Mouse (Mus musculus): ENCODE data around the gene Carm1. TPM values are rescaled to one million over a fixed set of nuclear protein-coding genes. Genes with fewer than 3 reads are reported as not detected.
A peak's percentile ranks its signal among the peaks of the same experiment; 100 is the strongest.

Carm1 gene
- total RNA-seq, 1 experiment from 2014 or later: 23.0 TPM

- ATAC-seq (replicated peaks; ENCODE audit: insufficient number of reproducible peaks, low FRiP score, low TSS enrichment, poor library complexity, severe bottlenecking): no peak
Measured at GRCm38 (mm10) chr9:21594838-21595237, 48.1 kb downstream of the Carm1 start.

DNA sequence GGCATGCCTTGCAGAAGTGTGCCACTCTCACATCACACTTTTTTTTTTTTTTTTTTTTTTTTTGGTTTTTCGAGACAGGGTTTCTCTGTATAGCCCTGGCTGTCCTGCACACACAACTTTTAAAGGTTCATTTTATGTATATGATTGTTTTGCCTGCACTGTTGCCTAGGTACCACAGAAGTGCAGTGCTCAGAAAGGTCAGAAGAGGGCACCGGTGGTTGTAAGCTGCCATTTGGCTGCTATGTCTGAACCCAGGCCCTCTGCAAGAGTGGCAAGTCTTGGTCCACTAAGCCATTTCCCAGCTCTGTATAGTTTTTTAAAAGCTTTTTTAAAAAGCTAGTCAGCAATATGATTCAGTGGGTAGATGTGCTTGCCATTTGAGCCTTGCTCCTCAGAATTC, 51.5 kb downstream of the Carm1 start:
- peak; percentile 43; the same call in 1 of the 2 replicates for ATAC-seq (replicated peaks; ENCODE audit: insufficient number of reproducible peaks, low FRiP score, low TSS enrichment, poor library complexity, severe bottlenecking)

DNA sequence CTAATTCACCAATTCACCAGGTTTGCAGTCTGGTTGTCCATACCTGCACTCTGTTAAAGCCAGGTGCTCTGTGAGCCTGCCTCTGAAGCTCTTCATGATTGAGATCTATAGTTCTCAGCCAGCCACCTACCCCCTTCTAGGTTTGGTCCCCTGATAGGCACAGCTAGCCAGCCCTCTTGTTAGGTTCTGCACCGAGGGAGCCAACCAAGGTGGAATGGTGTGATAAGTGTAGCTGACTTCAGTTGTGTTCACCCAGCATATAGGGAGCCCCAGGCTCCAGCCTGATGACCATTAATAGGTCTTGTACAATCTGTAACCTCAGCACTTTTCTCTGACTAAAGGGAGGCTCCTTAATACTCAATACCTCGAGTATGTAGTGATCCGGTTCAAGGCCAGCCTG, 53.5 kb downstream of the Carm1 start:
- ATAC-seq (replicated peaks; ENCODE audit: insufficient number of reproducible peaks, low FRiP score, low TSS enrichment, poor library complexity, severe bottlenecking): no peak

DNA sequence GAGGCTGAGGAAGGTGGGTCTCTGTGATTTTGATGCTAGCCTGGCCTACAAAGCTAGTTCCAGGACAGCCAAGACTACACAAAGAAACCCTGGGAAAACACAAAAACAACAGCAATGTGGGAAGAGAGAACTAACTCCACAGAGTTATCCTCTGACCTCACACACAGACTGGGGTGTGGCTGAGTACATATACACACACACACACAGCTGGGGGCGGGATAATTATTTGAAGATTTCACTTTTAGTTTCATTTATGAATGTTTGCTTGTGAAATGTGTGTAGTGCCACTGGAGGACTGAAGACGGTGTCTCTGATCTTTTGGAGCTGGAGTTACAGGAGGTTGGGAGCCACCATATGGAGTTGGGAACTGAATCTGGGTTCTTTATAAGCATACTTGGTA, 54.4 kb downstream of the Carm1 start:
- ATAC-seq (replicated peaks; ENCODE audit: insufficient number of reproducible peaks, low FRiP score, low TSS enrichment, poor library complexity, severe bottlenecking): peak; percentile 70

- ATAC-seq (replicated peaks; ENCODE audit: insufficient number of reproducible peaks, low FRiP score, low TSS enrichment, poor library complexity, severe bottlenecking): peak; percentile 75
Measured at GRCm38 (mm10) chr9:21601722-21602399, 55.2 kb downstream of the Carm1 start.

DNA sequence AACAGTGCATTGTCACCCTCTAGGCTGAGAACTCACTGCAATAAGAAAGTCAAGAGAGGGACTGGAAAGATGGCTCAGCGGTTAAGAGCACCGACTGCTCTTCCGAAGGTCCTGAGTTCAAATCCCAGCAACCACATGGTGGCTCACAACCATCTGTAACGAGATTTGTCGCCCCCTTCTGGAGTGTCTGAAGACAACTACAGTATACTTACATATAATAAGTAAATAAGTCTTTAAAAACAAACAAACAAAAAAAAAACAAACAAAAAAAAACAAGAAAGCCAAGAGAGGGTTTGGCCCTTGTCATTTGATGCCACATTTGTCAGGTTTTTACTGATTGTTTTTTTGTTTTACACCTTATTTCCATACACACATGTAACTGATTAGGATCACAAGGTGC, 57.4 kb downstream of the Carm1 start:
- ATAC-seq (replicated peaks; ENCODE audit: insufficient number of reproducible peaks, low FRiP score, low TSS enrichment, poor library complexity, severe bottlenecking): no peak

DNA sequence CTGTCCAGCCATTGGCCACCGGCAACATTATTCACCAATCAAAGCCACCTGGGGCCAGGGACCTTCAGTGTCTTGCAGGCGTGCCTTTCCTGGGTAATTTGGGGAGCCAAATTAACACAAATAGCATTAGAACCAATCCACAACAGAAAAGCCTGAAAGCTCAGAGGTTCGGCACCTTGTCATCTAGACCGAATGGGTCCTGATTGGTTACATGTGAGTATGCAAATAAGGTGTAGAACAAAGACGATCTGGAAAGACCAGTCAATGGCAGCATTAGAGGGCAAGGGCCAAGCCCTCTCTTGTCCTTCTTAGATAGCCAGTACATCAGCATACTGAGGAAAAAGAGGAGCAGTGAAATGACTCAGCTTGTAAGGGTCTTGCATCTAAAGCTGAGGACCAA, 59.2 kb downstream of the Carm1 start:
- ATAC-seq (replicated peaks; ENCODE audit: insufficient number of reproducible peaks, low FRiP score, low TSS enrichment, poor library complexity, severe bottlenecking): no peak

DNA sequence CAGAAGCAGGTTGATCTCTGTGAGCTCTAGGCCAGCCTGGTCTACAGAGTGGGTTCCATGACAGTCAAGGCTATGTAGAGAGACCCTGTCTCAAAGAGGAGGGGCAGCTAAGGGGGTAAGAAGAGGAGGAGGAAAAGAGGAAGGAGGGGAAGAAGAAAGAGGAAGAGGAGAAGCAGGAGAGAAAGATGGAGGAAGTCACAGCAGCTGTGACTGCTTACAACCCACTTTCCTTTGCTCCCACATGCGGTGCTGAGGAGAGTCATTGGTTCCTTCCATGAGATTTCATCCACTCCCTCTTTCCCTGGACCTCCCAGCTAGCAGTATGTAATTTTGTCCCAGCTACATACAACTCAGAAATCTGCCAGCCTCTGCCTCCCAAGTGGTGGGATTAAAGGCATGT, 60.0 kb downstream of the Carm1 start:
- no peak for ATAC-seq (replicated peaks; ENCODE audit: insufficient number of reproducible peaks, low FRiP score, low TSS enrichment, poor library complexity, severe bottlenecking)

GRCm38 (mm10) chr9:21609861-21610260, 63.2 kb downstream of the Carm1 start:
- peak; percentile 99 for ATAC-seq (replicated peaks; ENCODE audit: insufficient number of reproducible peaks, low FRiP score, low TSS enrichment, poor library complexity, severe bottlenecking)

DNA sequence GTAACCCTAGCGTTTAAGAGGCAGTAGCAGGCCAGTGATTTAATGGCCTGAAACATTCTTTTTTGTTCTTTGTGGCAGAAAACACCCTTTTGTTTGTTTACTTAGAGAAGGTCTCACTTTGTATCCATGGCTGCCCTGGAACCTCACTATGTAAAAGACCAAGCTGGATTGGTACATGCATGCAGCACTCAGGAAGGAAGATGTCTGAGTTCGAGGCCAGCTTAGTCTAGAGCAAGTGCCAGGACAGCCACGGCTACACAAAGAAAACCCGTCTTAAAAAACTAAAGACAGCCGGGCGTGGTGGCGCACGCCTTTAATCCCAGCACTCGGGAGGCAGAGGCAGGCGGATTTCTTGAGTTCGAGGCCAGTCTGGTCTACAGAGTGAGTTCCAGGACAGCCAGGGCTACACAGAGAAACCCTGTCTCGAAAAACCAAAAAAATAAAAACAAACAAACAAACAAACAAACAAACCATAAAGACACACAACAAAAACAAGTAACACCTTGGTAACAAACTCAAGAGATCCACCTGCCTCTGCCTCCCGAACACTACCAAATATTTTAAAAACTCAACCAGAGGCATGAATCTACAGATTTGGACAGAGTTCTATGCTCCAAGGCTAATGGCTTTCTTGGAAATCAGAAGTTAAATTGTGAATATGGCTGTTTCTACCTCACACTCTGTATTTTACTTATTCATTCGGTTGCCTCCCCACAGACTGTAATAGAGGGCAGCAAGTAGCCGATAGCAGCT, 68.3 kb downstream of the Carm1 start:
- ATAC-seq (replicated peaks; ENCODE audit: insufficient number of reproducible peaks, low FRiP score, low TSS enrichment, poor library complexity, severe bottlenecking): no peak

- ATAC-seq (replicated peaks; ENCODE audit: insufficient number of reproducible peaks, low FRiP score, low TSS enrichment, poor library complexity, severe bottlenecking): peak; percentile 95
Measured at GRCm38 (mm10) chr9:21615617-21616231, 69.0 kb downstream of the Carm1 start, which contains the start of gene Smarca4. Gene Smarca4, plus strand, starts transcription at chr9:21616169.

GRCm38 (mm10) chr9:21616232-21616781, 69.6 kb downstream of the Carm1 start:
- ATAC-seq (replicated peaks; ENCODE audit: insufficient number of reproducible peaks, low FRiP score, low TSS enrichment, poor library complexity, severe bottlenecking): peak; percentile 30

DNA sequence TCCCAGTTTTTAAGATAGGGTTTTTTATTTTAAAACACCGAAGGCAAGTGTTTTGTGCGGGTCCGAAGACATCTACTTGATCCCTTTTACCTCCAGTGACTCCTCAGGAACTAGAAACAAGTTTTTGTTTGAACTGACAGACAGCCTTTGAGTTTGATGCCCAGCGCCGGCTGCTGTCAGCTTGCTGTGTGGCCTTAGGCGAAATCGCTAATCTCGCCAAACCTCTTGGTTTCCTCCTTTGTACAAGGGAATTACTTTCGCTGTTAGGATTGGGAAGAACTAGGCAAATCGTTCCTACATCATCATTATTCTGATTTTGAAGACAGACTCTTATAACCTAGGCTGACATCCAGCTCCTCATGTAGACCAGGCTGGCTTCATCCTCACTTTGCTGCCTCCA, 70.4 kb downstream of the Carm1 start:
- no peak for ATAC-seq (replicated peaks; ENCODE audit: insufficient number of reproducible peaks, low FRiP score, low TSS enrichment, poor library complexity, severe bottlenecking)

DNA sequence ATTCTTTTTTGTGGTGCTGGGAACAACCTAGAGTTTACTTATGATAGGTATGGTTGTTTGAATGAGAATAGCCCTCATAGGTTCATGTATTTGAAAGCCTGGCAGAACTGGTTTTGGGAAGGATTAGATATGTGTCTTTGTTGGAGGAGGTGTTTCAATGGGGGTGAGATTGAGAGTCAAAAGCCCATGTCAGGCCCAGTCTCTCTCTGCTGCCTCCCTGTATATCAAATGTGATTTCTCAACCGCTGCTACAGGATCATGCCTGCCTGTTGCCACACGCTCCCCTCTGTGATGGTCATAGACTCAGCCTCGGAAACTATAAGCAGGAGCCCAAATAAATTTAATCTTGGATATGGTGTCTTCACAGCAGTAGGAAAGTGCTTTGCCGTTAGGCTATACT, 73.5 kb downstream of the Carm1 start:
- ATAC-seq (replicated peaks; ENCODE audit: insufficient number of reproducible peaks, low FRiP score, low TSS enrichment, poor library complexity, severe bottlenecking): no peak

DNA sequence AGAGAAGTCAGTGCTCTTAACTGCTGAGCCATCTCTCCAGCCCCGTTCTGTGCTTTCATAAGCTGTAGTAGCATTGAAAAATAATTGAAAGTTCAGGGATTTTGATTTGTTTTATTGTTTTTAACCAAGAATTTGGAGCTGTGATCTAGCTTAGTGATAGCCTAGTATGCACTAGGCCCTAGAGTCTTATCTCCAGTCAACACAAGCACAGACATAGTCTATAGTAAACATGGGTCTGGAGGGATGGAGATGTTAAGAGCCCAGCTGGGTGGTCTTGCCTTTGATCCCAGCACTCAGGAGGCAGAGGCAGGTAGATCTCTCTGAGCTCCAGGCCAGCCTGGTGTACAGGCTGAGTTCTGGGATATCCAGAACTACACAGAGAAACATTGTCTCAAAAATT, 76.0 kb downstream of the Carm1 start:
- ATAC-seq (replicated peaks; ENCODE audit: insufficient number of reproducible peaks, low FRiP score, low TSS enrichment, poor library complexity, severe bottlenecking): no peak

GRCm38 (mm10) chr9:21625342-21626339, 78.9 kb downstream of the Carm1 start:
- no peak; the same call in 1 of the 2 replicates for ATAC-seq (replicated peaks; ENCODE audit: insufficient number of reproducible peaks, low FRiP score, low TSS enrichment, poor library complexity, severe bottlenecking)

- no peak for ATAC-seq (replicated peaks; ENCODE audit: insufficient number of reproducible peaks, low FRiP score, low TSS enrichment, poor library complexity, severe bottlenecking)
Measured at GRCm38 (mm10) chr9:21626571-21626970, 79.9 kb downstream of the Carm1 start.

GRCm38 (mm10) chr9:21627145-21627795, 80.6 kb downstream of the Carm1 start:
- no peak for ATAC-seq (replicated peaks; ENCODE audit: insufficient number of reproducible peaks, low FRiP score, low TSS enrichment, poor library complexity, severe bottlenecking)
